Mouse (Mus musculus) lung, embryonic 14.5 days (tissue): ENCODE measurements around the gene Serpini1. TPM values are rescaled to one million over a fixed set of nuclear protein-coding genes. Genes with fewer than 3 reads are reported as not detected.

ENCODE experiments used
- ATAC-seq: fragments of 200-750 bp; cut with Nextera tagmentation; 2 replicates; pipeline ENCODE4 v1.8.0; 2017; ENCODE audit warnings: mild to moderate bottlenecking, moderate TSS enrichment, moderate library complexity; ENCODE audit not compliant: insufficient read depth
- DNase-seq: peaks from one replicate; pipeline ENCODE4 v3.0.0-alpha.2; 2015
- H3K27ac ChIP-seq: fragments of 300-500 bp; sonication (generic); 2 replicates; pipeline ENCODE4 v1.5.1; 2014; ENCODE audit warnings: low read depth, mild to moderate bottlenecking, moderate library complexity
- H3K27me3 ChIP-seq: fragments of 300-500 bp; sonication (generic); 2 replicates; pipeline ENCODE4 v1.6.1; 2014; ENCODE audit warnings: low read length, control low read depth; ENCODE audit not compliant: insufficient read depth
- H3K36me3 ChIP-seq: fragments of 300-500 bp; sonication (generic); 2 replicates; pipeline ENCODE4 v1.6.1; 2014; ENCODE audit warnings: control low read depth; ENCODE audit not compliant: insufficient read depth
- H3K4me1 ChIP-seq: fragments of 300-500 bp; sonication (generic); 2 replicates; pipeline ENCODE4 v1.6.1; 2014; ENCODE audit warnings: antibody characterized with exemption, control low read depth; ENCODE audit not compliant: insufficient read depth
- H3K4me2 ChIP-seq: fragments of 300-500 bp; sonication (generic); 2 replicates; pipeline ENCODE4 v1.6.1; 2014; ENCODE audit warnings: mild to moderate bottlenecking
- H3K4me3 ChIP-seq: fragments of 300-500 bp; sonication (generic); 2 replicates; pipeline ENCODE4 v1.5.1; 2014; ENCODE audit warnings: low read depth, low read length
- H3K9ac ChIP-seq: fragments of 300-500 bp; sonication (generic); 2 replicates; pipeline ENCODE4 v1.6.1; 2014
- H3K9me3 ChIP-seq: fragments of 300-500 bp; sonication (generic); 2 replicates; pipeline ENCODE4 v1.6.1; 2016; ENCODE audit warnings: low read depth, low read length, control low read depth
- CTCF ChIP-seq: IDR thresholded peaks from 2 replicates; pipeline ENCODE4 v1.5.1; 2016; ENCODE audit warnings: antibody characterized with exemption, low read depth
- WGBS: fragments of 180-500 bp; shearing (Covaris S2); extraction: QIAGEN DNeasy Blood & Tissue Kit; methylation state at CpG from one replicate; pipeline ENCODE4 v1.1.7; 2014; 5-methylcytosine and 5-hydroxymethylcytosine counted together
- polyA plus RNA-seq: library from polyadenylated mRNA; unstranded; fragments of >200 nt; fragmentation: Nextera tagmentation; extraction: Ambion mirVana; gene quantifications from 2 replicates; pipeline ENCODE4 v1.2.1, GENCODE M21; 2014

Gene Serpini1
- polyA plus RNA-seq, 1 experiment from 2014 or later, result 1.6 TPM

DNA sequence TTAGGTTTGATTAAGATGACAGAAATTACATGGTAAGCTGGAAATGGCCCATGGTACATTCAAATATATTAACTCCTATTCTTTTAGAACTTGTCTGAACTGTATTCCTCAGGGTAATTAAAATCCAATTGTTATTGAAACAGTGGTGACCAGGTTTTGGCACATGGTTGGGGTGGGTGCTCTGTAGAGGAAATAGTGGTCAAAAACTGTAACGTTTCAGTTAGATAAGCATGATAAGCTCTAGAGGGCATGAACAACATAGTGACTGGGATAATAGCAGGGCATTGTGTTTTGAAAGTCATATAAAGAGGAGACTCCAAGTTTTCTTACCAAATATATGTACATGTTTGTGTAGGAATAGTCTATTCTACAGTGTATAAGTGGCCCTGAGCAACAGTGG is 134.7 kb downstream of the Serpini1 start:
- Histone ChIP-seq H3K9me3 (no peaks in the 10 kb centered on the region), H3K9ac (no peak overlapping the region), H3K4me1 (no peaks in the 10 kb centered on the region), H3K27me3 (no peaks in the 10 kb centered on the region), H3K36me3 (no peaks in the 10 kb centered on the region), H3K27ac (no peak overlapping the region), H3K4me2 (no peak overlapping the region), H3K4me3 (no peak overlapping the region)
- no peak for TF ChIP-seq CTCF
- DNase-seq (no peak), ATAC-seq (no peak)
- WGBS, result 50% methylated on average over 1 of the region's 1 CpGs

Other genes with a start within 250 kb of the Serpini1 start
- gene Wdr49, start 75.4 kb upstream of the Serpini1 start, polyA plus RNA-seq, result not detected in 2 replicates
- gene Pdcd10, start 691 bp upstream of the Serpini1 start, polyA plus RNA-seq, result 93.8 and 103 TPM in 2 replicates
- not detected in 2 replicates for gene Gm29133, start 190.7 kb downstream of the Serpini1 start, polyA plus RNA-seq